Mouse (Mus musculus) cerebellum, adult 11 months (tissue): ENCODE data around the gene Lmx1a.

Source experiments
- DNase-seq: peaks from one replicate; pipeline ENCODE4 v3.0.0; 2022

The Lmx1a gene

DNA sequence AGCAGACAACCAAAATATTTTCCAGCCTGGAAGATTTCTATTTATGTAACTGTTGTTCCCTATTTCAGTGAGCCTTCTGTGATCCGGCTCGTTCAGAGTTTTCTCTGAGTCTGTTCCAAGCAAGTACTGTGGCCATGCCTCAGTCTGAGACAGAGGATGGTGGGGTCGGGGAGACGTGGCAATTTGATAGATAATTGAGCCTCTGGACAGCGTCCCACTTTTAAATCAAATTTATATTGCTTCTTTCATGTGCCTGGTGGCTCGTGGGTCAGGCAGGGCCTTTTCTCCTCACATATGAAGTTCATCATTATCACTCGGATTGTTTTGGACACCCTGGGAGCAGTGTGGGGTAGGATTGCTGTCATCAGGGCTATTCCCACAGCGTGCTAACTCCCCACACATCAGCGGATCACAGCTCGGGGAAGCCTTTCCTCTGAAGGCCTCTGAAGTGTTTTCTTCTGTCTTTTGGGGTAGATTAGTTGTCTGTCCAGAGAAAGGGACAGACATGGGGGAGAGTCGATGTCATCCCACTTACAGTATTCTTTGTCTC lies 6.9 kb downstream of the Lmx1a start:
- DNase-seq, result no peak

DNA sequence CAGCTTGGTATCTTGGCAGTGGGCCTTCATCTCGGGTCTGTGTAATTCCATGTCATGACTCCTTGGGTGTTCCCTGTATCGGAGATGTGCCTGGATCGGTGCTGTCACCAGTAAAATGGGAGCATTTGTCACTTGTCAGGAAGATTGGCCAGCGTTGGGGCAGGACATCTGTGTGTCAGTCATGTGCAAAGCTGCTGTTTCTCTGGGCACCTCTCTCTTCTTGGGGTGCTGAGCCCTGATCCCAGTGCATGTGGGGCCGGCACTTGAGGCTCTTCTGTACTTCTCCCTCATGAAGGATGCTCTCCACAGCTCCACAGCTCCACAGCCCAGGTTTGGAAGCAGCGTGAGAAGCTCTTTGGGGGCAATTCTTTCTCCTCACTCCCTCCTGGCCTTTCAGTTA lies 10.7 kb downstream of the Lmx1a start:
- DNase-seq, result no peak

DNA sequence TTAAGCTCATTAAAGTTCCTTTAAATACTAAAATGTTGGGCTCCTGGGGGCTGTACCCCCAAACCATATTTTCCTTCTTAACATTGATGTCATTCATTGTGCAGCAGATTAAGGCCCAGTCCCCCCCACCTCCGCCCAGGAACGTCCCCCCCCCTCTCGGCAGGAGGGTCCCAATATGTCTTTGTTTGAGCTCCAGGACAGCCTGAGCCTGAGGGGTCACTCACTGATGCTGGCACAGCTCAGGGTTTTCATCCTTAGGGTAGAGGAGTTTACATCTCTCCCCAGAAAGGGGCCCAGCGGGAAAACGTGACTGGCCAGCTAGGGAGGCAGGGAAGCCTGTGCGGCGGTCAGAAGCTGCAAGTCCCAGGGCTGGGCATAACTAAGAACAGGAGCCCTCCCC lies 11.2 kb downstream of the Lmx1a start:
- no peak for DNase-seq

DNA sequence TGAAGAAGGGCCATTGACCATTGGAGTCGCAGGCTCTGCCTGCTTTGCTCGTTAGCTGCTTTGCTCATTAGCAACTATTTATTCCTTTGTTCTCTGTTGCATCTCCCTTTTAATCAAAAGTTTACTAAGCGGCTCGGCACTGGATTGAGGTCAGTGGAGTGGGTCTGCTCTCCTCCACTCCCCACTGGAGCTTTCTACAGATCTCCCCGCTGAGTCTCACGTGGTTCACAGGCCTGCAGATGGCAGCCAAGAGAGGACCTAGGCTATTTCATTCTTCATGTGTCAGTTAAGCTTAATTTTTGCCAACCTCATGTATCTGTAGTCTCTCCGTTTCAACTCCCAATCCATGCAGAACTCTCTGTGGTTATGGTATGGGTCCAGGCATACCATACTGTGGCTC lies 16.5 kb downstream of the Lmx1a start:
- DNase-seq, result no peak

DNA sequence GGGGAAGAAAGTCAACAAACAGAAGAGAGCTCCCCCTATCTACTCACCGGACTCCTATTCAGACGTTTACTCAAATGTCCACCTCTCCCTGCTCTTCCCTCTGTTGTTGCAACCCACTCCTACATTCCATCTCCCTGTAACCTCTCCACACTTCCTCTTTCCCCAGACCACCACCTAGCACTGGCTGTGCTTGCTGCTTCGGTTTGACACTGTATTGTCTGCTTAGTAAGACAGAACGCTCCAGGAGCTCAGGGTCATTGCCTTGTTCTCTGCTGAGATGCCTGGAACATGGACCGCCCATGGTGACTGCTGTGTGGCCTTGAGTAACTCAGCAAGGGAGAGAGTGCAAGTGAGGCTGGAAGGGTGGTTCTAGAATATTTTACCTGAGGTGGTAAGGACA lies 19.7 kb downstream of the Lmx1a start:
- DNase-seq, result no peak

DNA sequence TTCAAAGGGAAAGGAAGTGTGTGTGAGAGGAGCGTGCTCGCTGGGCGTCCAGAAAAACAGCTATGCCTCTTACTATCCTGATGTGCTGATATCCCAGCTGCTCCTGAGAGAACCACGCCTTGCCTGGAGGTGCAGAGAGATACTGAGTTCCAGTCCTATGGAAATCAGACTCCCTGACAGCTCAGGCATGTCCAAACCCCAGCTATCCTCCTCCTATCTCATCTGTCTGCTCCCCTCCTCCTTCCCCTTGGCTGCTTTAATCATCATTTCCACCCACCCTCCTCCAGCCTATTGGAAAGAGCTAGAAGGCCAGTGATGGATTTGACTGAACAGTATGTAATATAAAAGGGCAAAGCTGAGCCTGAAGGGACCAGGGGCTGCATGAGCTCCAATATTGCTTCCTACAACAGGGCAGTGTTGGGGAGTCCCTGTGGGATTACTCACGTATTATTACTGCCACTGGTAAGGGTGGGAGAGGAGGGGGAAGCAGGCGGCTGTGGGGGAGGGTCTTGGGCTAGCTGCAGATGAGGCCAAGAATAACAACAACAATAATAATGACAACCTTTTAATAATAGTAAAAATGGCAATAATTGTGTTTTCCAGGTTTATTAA lies 26.8 kb downstream of the Lmx1a start:
- no peak for DNase-seq

DNA sequence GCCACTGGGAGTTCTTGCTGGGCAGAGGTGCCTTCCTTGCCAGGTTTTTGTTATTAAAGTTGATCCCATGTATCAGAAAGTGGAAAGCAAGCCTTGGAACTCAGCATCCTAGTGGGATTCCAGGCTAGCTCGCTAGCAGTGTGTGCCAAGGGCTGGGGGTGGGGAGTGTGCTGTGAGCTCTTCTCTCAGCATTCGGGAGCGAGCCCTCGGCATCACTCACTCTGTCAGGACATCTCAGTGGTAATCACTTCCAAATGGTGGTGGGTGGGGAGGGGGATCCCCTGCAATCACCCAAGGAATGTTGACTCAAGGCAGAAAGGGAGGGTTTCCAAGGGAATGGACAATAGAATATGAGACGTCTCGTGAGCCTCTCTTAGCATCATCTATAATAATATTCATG lies 45.4 kb downstream of the Lmx1a start:
- no peak for DNase-seq

DNA sequence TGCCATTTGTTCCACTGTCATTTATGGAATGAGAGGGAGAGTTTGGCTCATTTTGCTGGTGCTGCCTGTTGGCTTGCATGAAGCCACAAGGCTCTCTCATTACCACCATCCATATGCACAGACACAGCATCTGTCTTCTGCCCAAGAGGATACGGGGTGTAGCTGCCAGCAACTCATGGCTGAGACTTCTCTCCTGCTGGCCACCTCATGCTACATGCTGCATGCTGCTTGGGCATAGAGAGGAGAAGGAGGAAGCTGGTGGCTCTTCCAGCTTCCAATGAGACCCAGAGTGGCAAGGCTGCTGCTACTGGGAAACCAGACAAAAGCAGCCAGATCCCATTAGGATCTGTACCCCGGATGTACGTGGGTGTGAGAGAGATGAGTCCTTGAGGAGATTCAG lies 47.8 kb downstream of the Lmx1a start:
- DNase-seq, result no peak

DNA sequence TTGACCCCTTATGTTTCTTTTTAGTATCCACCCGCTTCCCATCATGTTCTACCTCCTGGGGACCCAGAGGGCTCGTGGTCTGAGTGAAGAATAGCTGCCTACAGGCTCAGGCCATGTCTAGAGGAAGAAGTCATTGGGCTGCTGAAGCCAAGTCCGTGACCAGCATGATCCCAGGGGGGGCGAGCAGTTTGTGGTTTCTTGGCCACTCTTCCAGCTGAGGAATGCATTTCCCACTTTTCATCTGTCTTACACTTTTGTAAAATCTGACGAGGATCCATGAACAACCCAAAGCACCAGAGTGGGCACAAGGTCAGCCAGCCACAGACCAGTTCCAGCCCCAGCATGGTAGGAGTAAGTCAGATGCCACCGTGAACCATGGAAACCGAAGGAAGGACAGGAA lies 50.2 kb downstream of the Lmx1a start:
- no peak for DNase-seq

DNA sequence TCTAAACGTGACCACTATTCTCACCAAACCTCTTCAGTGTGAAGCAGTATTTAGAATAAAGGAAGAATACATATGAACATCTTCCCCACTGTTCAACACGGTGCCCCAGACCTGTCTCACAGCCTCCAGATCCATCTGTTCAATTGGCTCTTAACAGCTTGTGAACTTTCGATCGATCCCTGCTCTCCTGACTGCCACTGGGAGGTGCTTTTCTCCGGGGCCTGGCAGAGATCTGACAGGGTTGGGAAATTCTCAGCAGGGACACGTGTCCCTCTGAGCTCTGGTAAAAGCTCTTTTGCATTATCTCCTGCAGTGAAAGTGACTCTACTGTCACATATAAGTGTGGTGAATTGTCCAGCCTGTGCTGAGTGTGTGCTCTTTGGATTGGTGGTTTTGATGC lies 57.6 kb downstream of the Lmx1a start:
- DNase-seq, result no peak

DNA sequence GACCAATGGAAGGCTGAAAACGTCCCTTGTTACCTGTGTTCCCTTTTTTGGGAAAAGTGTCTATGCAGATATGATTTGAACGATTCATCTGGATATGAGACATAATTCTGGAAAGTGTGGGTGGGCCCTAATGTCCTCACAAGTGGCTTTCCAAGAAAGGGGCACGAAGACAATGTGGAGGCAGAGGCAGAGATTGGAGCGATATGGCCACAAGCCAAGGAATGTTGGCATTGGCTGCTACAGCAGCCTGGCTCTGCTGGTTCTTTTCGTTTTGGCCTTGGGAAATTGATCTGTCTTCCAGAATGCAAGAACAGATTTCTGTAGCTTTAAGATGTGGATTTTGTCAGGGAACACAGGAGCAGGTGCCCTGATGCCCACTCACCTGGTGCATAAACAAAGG lies 63.6 kb downstream of the Lmx1a start:
- no peak for DNase-seq

DNA sequence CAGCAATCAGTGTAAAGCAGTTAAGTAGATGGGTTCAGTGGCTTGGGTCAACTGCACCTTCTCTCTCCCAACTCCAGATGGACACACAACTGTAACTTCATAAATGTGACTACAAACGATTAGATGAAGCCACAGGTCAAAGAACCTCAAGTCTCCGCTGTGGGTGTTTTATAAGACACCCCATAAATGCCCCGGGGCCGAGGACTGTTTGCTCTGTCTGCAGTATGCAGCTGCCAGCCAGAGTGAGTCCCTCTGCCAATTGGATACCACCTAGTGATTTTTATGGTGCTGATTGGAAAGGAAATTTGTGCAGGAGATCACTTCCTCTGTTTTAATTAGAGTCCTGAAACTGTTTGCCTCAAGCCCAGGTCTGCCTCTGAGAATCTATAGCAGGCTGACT lies 65.0 kb downstream of the Lmx1a start:
- no peak for DNase-seq

DNA sequence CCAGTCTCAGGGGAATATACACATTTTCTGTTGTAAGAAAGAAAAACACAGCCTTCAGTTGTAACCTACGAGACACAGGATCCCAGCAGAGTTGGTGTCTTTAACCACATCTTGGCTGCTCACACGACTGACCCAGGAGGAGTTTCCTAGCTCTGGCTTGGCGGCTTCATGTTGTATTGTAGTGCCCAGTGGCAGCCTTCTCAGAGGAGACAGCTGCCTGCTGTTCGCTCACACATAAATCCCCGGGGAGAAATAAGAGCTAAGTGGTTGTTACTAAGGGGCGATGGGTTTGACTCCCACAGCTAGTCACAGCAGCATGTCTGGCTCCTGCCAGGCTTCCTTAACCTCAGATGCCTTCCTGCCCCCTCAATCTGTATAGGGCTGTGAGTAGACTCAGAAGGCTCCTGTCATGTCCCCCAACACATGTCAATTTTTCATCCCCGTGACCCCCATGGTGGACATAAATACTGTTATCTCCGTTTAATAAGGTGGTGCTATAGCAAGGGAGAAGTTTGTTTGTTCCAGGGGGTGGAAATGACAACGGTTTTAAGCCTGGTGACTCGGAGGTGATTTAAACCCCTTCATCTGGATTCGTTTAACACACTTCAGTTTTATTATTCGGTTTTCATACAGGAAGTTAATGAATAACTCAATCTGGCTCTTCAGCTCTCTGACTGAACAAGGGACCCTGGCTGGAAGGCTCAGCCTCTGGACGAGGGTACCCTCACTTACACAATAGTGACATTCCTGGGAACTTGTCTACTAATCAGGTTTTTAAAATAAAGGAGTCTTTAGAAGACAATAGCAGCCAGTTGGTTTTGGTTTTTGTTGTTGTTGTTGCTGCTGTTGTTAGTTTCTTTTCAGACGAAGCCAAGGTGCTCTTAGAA lies 65.8 kb downstream of the Lmx1a start:
- no peak for DNase-seq

DNA sequence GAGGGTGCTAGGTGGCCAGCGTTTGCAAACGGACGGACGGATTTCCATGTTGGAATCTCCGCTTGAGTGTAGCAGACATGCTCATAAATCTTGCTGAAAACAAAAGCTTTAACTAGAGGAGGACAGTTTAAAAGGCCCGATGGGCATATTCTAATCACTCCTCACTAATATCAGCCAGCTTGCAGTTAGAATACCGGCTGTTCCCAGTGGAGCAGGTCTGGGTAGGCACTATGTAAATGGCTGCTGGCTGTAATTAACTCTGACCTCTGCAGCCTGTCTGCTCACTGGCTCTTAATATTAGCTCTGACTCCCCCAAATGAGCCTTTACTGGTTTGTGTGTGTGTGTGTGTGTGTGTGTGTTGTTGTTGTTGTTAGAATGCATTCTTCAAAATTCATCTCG lies 69.2 kb downstream of the Lmx1a start:
- no peak for DNase-seq

DNA sequence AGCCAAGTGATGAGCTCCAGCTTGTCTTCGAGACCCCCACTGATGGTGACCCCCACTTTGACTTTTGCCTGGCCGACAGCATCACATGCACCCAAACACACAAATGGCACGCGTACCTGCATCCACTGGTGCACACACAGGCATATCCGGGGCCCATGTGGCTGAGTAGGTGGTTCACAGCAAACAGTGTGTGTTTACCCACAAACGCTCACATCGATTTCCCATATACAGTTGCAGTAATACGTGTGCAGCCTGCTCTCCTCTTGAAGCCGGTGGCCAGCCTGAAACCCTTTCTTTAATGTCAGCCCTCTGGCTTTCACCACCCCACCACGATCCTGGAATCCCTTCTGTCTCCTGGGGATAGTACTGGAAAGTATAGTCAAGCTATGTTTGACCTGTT lies 71.3 kb downstream of the Lmx1a start:
- DNase-seq, result no peak

DNA sequence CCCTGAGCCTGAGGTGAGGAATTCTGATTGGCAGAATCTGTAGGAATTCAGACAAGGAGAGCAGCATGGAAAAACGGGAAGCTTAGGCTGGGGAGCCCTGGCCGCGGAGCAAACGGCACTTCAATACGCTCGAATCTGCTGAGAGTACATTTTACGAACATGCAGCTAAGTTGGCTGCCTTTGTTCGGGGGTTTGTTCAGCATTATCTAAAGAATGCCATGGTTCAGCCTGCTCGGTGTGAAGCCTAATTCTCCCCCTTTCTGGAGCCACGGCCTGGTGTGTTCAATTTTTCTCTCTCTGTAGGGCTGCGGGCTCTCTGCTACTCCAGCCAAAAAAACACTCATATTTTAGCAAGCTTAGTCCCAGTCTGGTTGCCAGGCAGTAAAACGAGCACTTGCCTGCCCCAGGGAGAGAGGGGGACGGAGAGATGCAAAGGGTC lies 72.8 kb downstream of the Lmx1a start:
- no peak for DNase-seq

DNA sequence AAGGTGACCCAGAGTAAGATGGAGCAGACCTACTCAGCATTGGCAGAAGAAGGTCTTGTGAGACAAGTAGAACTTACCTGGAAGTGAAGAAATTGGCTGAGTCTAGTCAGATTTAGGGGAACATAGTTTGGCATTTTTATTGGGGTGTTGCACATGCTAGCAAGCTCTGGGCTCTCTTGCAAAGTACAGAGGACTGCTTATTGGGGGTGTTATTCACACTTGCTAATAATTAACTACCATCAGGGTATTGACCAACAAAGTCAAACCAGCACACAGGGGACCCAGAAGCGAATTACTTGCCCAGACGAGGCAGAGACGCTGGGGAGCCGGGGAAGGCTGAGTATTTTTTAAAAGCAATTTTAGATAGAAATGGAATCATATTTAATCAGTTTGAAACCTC lies 77.6 kb downstream of the Lmx1a start:
- DNase-seq, result no peak

DNA sequence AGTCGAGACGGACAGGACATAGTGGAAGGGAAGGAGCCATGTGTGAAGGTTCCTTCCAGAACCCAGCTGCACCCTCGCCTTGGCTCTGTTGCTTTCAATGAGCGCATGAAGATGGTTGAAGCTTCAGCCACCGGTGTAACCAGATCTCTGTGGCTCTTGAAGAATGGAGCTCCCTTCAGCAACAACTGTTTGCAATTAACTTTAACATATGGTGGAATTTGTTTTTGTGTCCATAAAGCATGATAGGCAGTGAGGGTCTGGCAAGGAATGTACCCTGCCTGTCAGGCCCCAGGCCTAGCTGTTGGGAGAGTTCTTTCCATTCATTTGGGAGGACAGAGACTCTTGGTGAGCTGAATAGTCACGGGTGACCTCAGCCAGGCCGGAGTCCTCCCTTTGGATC lies 81.4 kb downstream of the Lmx1a start:
- DNase-seq, result no peak

DNA sequence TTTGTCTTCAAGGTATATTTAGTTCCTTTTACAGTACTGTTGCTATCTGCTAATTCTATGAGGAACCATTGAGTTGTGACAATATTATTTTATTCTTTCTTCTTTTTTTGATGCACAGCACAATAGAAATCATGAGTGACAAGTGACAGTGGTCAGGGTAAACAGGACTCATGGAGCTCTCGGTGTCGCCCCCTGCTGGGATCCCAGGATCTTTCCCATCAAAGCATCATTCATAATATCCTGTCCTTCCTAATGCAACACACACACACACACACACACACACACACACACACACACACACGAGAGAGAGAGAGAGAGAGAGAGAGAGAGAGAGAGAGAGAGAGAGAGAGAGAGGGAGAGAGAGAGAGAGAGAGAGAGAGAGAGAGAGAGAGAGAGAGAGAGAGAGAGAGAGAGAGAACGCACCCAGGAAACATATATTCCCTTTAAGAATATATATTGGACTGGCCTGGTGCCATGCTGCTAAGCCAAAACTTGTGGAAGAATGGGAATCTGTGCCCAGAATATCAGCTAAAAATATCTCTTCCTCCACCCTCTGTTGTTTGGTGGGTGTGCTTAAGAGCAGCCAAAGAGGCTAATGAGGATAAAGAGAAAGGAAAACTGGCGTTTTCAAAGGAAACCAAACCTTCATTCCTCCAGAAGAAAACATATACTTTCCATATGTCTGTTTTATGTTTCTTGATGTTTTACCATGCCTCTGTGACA lies 90.9 kb downstream of the Lmx1a start:
- no peak for DNase-seq

DNA sequence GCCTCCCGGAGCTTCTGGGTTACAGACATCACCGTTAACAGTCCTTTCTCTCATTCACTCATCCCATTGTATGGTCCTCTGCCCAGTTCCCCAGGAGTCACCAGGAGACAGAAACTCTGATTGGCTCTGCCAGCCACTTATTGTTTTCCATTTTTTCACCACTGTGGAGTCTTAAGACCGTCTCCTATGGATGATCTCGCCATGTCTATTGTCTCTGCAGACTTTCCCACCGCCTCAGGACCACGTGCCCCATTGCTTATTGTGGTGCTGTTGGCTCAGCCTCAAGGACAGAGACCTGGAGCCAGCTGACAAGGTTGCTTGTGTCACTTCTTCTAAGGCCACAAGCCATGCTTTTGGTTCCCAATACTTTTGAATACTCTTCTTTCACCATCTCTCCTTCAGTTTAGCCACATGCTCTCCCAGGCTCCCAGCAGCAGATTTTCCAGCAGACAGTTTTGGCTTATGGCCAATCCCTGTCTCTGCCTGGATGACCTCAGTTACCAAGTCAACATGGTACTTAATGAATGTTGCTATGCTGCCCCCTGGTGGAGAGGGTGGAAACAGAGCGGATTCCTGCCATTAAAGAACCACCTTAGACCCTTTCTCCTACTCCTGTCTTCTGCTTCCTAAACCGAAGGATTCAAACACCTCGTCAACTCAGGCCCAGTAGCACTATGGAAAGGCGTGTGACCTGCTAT lies 92.9 kb downstream of the Lmx1a start:
- peak; percentile 12 for DNase-seq

DNA sequence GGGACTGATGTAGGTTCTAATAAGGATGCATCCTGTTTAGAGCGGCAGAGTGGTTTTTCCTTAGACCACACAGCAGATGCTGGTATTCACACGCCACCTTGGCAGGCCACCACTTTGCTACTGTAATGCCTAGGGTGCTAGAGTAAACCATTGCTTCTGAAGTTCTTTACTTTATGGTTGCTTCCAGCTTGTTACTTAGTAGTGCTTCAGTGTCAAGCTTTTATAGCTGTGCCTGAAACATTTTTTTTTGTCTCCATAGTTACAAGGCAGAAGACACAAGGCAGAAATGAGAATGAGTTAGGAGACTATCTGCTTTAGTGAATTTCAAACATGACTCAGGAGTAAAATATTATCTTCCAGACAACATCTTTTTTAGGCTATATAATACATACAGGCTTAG lies 95.0 kb downstream of the Lmx1a start:
- no peak for DNase-seq

DNA sequence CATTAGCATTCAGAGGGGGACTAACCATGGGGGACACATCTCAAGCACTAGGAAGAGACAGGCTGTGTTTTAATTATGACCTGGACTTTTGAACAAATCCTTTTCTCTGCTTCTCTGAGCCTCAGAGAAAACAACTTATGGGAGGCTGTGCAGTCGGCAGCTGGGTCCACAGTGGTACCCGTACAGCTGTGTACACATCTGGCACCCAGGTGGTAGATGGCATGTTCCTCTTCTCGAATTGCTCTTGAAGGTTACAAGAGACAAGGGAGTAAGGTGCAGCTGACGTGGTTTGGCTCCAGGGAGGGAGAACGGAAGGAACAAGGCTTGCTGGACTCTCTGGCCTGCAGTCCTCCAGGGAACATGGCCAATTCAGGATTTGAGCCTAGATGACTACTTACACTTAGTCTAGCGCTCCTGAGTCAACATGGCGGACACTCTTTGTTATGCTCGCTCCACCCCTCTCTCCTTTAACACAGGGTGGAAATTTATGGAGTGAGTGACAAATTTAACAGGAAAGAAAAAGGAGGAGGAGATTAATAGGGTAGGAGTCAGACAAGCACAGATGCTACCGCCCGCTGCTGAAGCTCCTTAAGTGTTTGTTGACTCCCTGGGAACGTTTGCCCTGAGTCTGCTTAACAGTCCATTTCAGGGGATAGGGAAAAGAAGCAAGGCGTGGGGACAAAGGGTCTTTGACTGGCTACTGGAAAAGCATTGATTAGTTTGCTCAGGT lies 99.8 kb downstream of the Lmx1a start:
- no peak for DNase-seq
